Comparison of ENCODE assay signal across 8 mouse cellular contexts in the genomic region with DNA sequence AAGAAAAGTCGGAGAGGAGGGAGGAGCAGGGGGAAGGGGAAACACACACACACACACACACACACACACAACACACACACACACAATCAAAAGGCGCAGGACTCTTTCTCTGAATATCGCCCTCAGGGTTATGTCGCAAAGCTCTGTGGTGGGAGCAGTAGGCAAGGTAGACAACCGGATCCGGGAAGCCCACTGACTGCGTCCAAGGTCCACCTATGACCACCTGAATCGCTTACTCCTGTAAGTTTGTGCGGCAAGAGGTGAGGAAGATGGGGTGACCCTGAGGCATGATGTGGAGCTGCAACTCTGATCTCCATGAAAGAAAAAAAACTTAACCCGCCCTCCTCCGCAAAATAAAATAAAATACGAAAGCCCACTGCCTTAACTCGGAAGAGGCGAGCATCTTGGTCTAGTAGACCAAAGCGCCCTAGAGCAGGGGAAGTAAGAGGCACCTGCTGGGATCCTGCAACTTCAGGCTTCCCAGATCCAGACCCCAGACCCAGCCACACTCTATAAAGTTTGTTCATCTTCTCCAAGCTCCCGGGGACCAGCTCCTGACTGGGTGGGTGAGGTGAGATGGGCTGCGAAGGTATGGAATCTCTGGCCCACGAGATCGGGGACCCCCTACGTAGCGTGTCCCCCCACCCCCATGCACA. TPM values are rescaled to one million over a fixed set of nuclear protein-coding genes. Genes with fewer than 3 reads are reported as not detected.
DNase-seq lines count a peak whose midpoint lies in the region; ATAC-seq and TF ChIP-seq lines count a peak whose summit lies in the region.

No protein-coding gene starts in this region.

- no peak for ATAC-seq in heart, embryonic 13.5 days (ENCODE audit: extremely low read depth, insufficient number of reproducible peaks, low FRiP score, low TSS enrichment)
- ATAC-seq in liver, embryonic 12.5 days: no peak
- no peak for ATAC-seq in stomach, embryonic 15.5 days (ENCODE audit: insufficient read depth, low FRiP score, low read depth)

- H3K4me1 ChIP-seq in testis, adult 2 months (ENCODE audit: control insufficient read depth, insufficient read depth, low read length): peaks cover 9% of the 10 kb centered on the region
- peaks cover 34% of the 10 kb centered on the region for H3K4me1 ChIP-seq in heart, embryonic 13.5 days
- H3K4me1 ChIP-seq in liver, embryonic 12.5 days: no peaks in the 10 kb centered on the region
- H3K4me1 ChIP-seq in stomach, embryonic 15.5 days: peaks cover 18% of the 10 kb centered on the region

- WGBS in heart, embryonic 13.5 days: 4% methylated on average over 20 of the region's 21 CpGs
- WGBS in liver, embryonic 12.5 days (ENCODE audit: insufficient replicate concordance): 6% methylated on average over 21 of the region's 21 CpGs
- 2% methylated on average over 21 of the region's 21 CpGs for WGBS in stomach, embryonic 15.5 days

- no peak for TF ChIP-seq CTCF in testis, adult 2 months (IDR thresholded peaks at IDR 0.05; ENCODE audit: control insufficient read depth, insufficient read depth, insufficient replicate concordance, low read depth, low read length)

- peak overlapping the region; percentile 72 for H3K4me2 ChIP-seq in heart, embryonic 13.5 days
- H3K4me2 ChIP-seq in liver, embryonic 12.5 days: peak overlapping the region; percentile 69
- peak overlapping the region; percentile 81 for H3K4me2 ChIP-seq in stomach, embryonic 15.5 days

- no peak overlapping the region for H3K27ac ChIP-seq in testis, adult 2 months (ENCODE audit: control insufficient read depth, insufficient read depth, low read depth, low read length)
- H3K27ac ChIP-seq in heart, embryonic 13.5 days (replicated peaks): peak overlapping the region; percentile 93
- H3K27ac ChIP-seq in liver, embryonic 12.5 days: no peak overlapping the region
- peak overlapping the region; percentile 91; the same call in 1 of the 2 replicates for H3K27ac ChIP-seq in stomach, embryonic 15.5 days

- peak overlapping the region; percentile 66 for H3K4me3 ChIP-seq in testis, adult 2 months (ENCODE audit: control insufficient read depth, low read depth, low read length)
- peak overlapping the region; percentile 85 for H3K4me3 ChIP-seq in heart, embryonic 13.5 days
- peak overlapping the region; percentile 54 for H3K4me3 ChIP-seq in liver, embryonic 12.5 days
- peak overlapping the region; percentile 73 for H3K4me3 ChIP-seq in stomach, embryonic 15.5 days (replicated peaks)

- no peak for DNase-seq in testis, postnatal 14 days (ENCODE audit: low spot score)
- DNase-seq in ovary, postnatal 36 days (ENCODE audit: low spot score): no peak
- no peak for DNase-seq in spleen, postnatal 10 days (ENCODE audit: low spot score in 2 of 2)
- DNase-seq in adrenal gland, postnatal 4 days (ENCODE audit: low spot score in 2 of 2): no peak

- no peaks in the 10 kb centered on the region for H3K9me3 ChIP-seq in heart, embryonic 13.5 days
- no peaks in the 10 kb centered on the region for H3K9me3 ChIP-seq in liver, embryonic 12.5 days (replicated peaks)
- no peaks in the 10 kb centered on the region for H3K9me3 ChIP-seq in stomach, embryonic 15.5 days

- H3K9ac ChIP-seq in heart, embryonic 13.5 days: peak overlapping the region; percentile 98
- no peak overlapping the region for H3K9ac ChIP-seq in liver, embryonic 12.5 days
- peak overlapping the region; percentile 80 for H3K9ac ChIP-seq in stomach, embryonic 15.5 days

- peaks cover 2% of the 10 kb centered on the region for H3K27me3 ChIP-seq in testis, adult 2 months (ENCODE audit: control insufficient read depth, insufficient read depth, low read length)
- H3K27me3 ChIP-seq in heart, embryonic 13.5 days (replicated peaks): peaks cover 3% of the 10 kb centered on the region; the same call in 1 of the 2 replicates
- peaks cover 46% of the 10 kb centered on the region for H3K27me3 ChIP-seq in liver, embryonic 12.5 days (replicated peaks)
- 0 out of 2 replicates have a peak, but pooled peaks cover 3% of the 10 kb centered on the region for H3K27me3 ChIP-seq in stomach, embryonic 15.5 days (replicated peaks)

- no peaks in the 10 kb centered on the region for H3K36me3 ChIP-seq in testis, adult 2 months (ENCODE audit: control insufficient read depth, insufficient read depth, low read length)
- H3K36me3 ChIP-seq in heart, embryonic 13.5 days: no peaks in the 10 kb centered on the region
- no peaks in the 10 kb centered on the region for H3K36me3 ChIP-seq in liver, embryonic 12.5 days
- H3K36me3 ChIP-seq in stomach, embryonic 15.5 days: no peaks in the 10 kb centered on the region

- TF ChIP-seq POLR2A in testis, adult 2 months (IDR thresholded peaks at IDR 0.05; ENCODE audit: control insufficient read depth, low read depth, low read length): no peak

RNA-seq across cellular contexts. Expression of a gene that starts 1.1 kb away (rescaled TPM):
- polyA plus RNA-seq in testis, adult 2 months (2012; rRNA removed): 2.0 and 3.1 TPM in 2 replicates
- polyA plus RNA-seq in heart, embryonic 13.5 days (2015; fragmentation: Nextera tagmentation; extraction: Ambion mirVana): 10.0 and 12.2 TPM in 2 replicates
- polyA plus RNA-seq in liver, embryonic 12.5 days (2016; fragmentation: Nextera tagmentation; extraction: Ambion mirVana): 0.54 and 0.76 TPM in 2 replicates
- polyA plus RNA-seq in stomach, embryonic 15.5 days (2015; fragmentation: Nextera tagmentation; extraction: Ambion mirVana): 11.3 and 12.6 TPM in 2 replicates
- 10 to 100 TPM; 12.0 to 14.4 TPM for total RNA-seq in adrenal gland, postnatal 4 days (2021)

Comparison
In these comparisons a context has a peak if more than half of its experiments do, and no peak if none do; other contexts are left out.
1. H3K27ac ChIP-seq: peak in heart, embryonic 13.5 days (single experiment) and stomach, embryonic 15.5 days (single experiment); none in testis, adult 2 months (single experiment) and liver, embryonic 12.5 days (single experiment).
2. Peak in every context shown above with its lines, with median percentiles within 50 percentile points of each other: H3K4me3 ChIP-seq and H3K4me2 ChIP-seq.